Comparison of ENCODE assay signal across 9 mouse cellular contexts in the genomic region with DNA sequence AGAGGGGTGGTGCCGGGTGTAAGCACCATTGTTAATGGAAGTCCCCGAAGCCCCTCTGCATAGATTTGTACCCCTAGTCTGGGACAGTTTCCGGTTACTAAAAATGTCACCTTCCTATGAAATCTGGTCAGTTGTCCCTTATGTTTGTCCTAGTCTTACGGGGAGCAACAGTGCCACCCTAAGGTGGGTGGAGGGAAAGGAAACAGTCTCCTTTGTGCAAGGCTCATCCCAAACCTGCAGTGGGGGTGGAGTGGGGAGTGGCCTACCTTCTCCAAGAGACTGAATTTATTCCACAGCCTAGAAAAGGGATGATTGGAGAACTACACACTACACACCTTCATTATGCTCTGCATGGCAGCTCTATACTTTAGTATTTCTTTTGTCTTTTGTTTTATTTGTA. TPM values are rescaled to one million over a fixed set of nuclear protein-coding genes. Genes with fewer than 3 reads are reported as not detected.
DNase-seq lines count a peak whose midpoint lies in the region; ATAC-seq lines count a peak whose summit lies in the region.
"Had no signal": no experiment of that assay in that cellular context is flagged by ENCODE, and none has a peak within 500 bp of the region (broad histone marks: within the 10 kb centered on the region; RNA-seq: fewer than 3 reads in every experiment).

No protein-coding gene starts in this region.

- 54% methylated on average over 4 of the region's 4 CpGs for WGBS in limb, embryonic 11.5 days
- WGBS in limb, embryonic 10.5 days, result 63% methylated on average over 4 of the region's 4 CpGs
- 57% methylated on average over 4 of the region's 4 CpGs for WGBS in hindbrain, embryonic 11.5 days
- WGBS in liver, embryonic 11.5 days, result 66% methylated on average over 4 of the region's 4 CpGs

- H3K9ac ChIP-seq in limb, embryonic 11.5 days (ENCODE audit: low read length), result no peak overlapping the region
- no peak overlapping the region for H3K9ac ChIP-seq in hindbrain, embryonic 11.5 days (ENCODE audit: low read depth, low read length)
- no peak overlapping the region for H3K9ac ChIP-seq in liver, embryonic 11.5 days (ENCODE audit: low read depth, low read length)
- H3K9ac ChIP-seq: lung, embryonic 15.5 days had no signal

- no peak overlapping the region for H3K4me2 ChIP-seq in limb, embryonic 11.5 days (ENCODE audit: low read depth, severe bottlenecking)
- H3K4me2 ChIP-seq in hindbrain, embryonic 11.5 days (replicated peaks; ENCODE audit: low read depth, low read length), result no peak overlapping the region
- H3K4me2 ChIP-seq in liver, embryonic 11.5 days, result no peak overlapping the region
- H3K4me2 ChIP-seq: lung, embryonic 15.5 days had no signal

- no peak overlapping the region for H3K27ac ChIP-seq in limb, embryonic 11.5 days (replicated peaks; ENCODE audit: low read depth, low read length)
- H3K27ac ChIP-seq in limb, embryonic 10.5 days, result no peak overlapping the region
- H3K27ac ChIP-seq in hindbrain, embryonic 11.5 days (ENCODE audit: low read depth, low read length), result no peak overlapping the region
- H3K27ac ChIP-seq in liver, embryonic 11.5 days (ENCODE audit: low read depth, low read length), result no peak overlapping the region
- H3K27ac ChIP-seq: lung, embryonic 15.5 days had no signal

- ATAC-seq in limb, embryonic 11.5 days (ENCODE audit: insufficient number of reproducible peaks, low FRiP score, low TSS enrichment, low read depth), result no peak
- ATAC-seq in hindbrain, embryonic 11.5 days (ENCODE audit: low FRiP score), result no peak
- ATAC-seq in liver, embryonic 11.5 days (replicated peaks; ENCODE audit: low FRiP score), result 0 out of 2 replicates have a peak, but pooled peaks have one; percentile 53

- no peaks in the 10 kb centered on the region for H3K27me3 ChIP-seq in limb, embryonic 11.5 days (ENCODE audit: control insufficient read depth, insufficient read depth, low read length)
- H3K27me3 ChIP-seq in limb, embryonic 10.5 days (ENCODE audit: low read depth, poor library complexity, severe bottlenecking), result no peaks in the 10 kb centered on the region
- H3K27me3 ChIP-seq in hindbrain, embryonic 11.5 days (ENCODE audit: control insufficient read depth, insufficient read depth, low read length), result no peaks in the 10 kb centered on the region
- H3K27me3 ChIP-seq in liver, embryonic 11.5 days (replicated peaks; ENCODE audit: control insufficient read depth, insufficient read depth, low read length), result no peaks in the 10 kb centered on the region
- H3K27me3 ChIP-seq: lung, embryonic 15.5 days had no signal

- no peak overlapping the region for H3K4me3 ChIP-seq in limb, embryonic 11.5 days (ENCODE audit: low read depth, low read length)
- no peak overlapping the region for H3K4me3 ChIP-seq in limb, embryonic 10.5 days
- H3K4me3 ChIP-seq in hindbrain, embryonic 11.5 days (ENCODE audit: low read depth, low read length), result no peak overlapping the region
- H3K4me3 ChIP-seq in liver, embryonic 11.5 days (ENCODE audit: low read depth, low read length), result no peak overlapping the region
- H3K4me3 ChIP-seq: erythroblast, embryonic 14.5 days; lung, embryonic 15.5 days had no signal

- 0 out of 2 replicates have a peak, but pooled peaks cover 3% of the 10 kb centered on the region for H3K4me1 ChIP-seq in limb, embryonic 11.5 days (ENCODE audit: control insufficient read depth, insufficient read depth, low read length)
- H3K4me1 ChIP-seq in limb, embryonic 10.5 days, result peaks cover 8% of the 10 kb centered on the region
- H3K4me1 ChIP-seq in hindbrain, embryonic 11.5 days (replicated peaks; ENCODE audit: control insufficient read depth, insufficient read depth, low read length), result no peaks in the 10 kb centered on the region
- no peaks in the 10 kb centered on the region; the same call in none of the 2 replicates for H3K4me1 ChIP-seq in liver, embryonic 11.5 days (replicated peaks; ENCODE audit: control insufficient read depth, insufficient read depth, low read length)

- H3K36me3 ChIP-seq in limb, embryonic 11.5 days (ENCODE audit: control insufficient read depth, insufficient read depth, low read length), result 0 out of 2 replicates have a peak, but pooled peaks cover 2% of the 10 kb centered on the region
- H3K36me3 ChIP-seq in limb, embryonic 10.5 days, result no peaks in the 10 kb centered on the region
- H3K36me3 ChIP-seq in hindbrain, embryonic 11.5 days (ENCODE audit: control insufficient read depth, insufficient read depth, low read length), result no peaks in the 10 kb centered on the region
- peaks cover 7% of the 10 kb centered on the region; the same call in 1 of the 2 replicates for H3K36me3 ChIP-seq in liver, embryonic 11.5 days (ENCODE audit: control insufficient read depth, insufficient read depth, low read length)

- no peaks in the 10 kb centered on the region for H3K9me3 ChIP-seq in limb, embryonic 11.5 days (ENCODE audit: control insufficient read depth, low read length)
- H3K9me3 ChIP-seq in limb, embryonic 10.5 days (replicated peaks), result no peaks in the 10 kb centered on the region
- no peaks in the 10 kb centered on the region for H3K9me3 ChIP-seq in hindbrain, embryonic 11.5 days (ENCODE audit: control insufficient read depth, low read length)
- no peaks in the 10 kb centered on the region for H3K9me3 ChIP-seq in liver, embryonic 11.5 days (ENCODE audit: control insufficient read depth, low read length)
- H3K9me3 ChIP-seq: lung, embryonic 15.5 days had no signal

- peak; percentile 44 for DNase-seq in limb, embryonic 11.5 days (ENCODE audit: low spot score)
- DNase-seq in limb, embryonic 10.5 days (ENCODE audit: low spot score), result no peak
- DNase-seq in MN1 (ENCODE audit: low spot score), result peak; percentile 45
- DNase-seq in cerebellum, adult 18-20 months, result peak; percentile 82
- DNase-seq in hindbrain, embryonic 11.5 days (ENCODE audit: low spot score), result peak; percentile 47
- no peak for DNase-seq in liver, embryonic 11.5 days (ENCODE audit: low spot score)
- peak; percentile 28 for DNase-seq in retina, postnatal 7 days (ENCODE audit: low read depth, low spot score)

RNA-seq across cellular contexts. Expression of gene Dop1b, which starts 55.3 kb away (rescaled TPM):
- polyA plus RNA-seq in limb, embryonic 11.5 days (2014; fragmentation: Nextera tagmentation; extraction: Ambion mirVana), result 7.2 and 7.7 TPM in 2 replicates
- polyA plus RNA-seq in limb, embryonic 10.5 days (2016; fragmentation: Nextera tagmentation; extraction: Ambion mirVana), result 3.4 and 5.3 TPM in 2 replicates
- polyA plus RNA-seq in hindbrain, embryonic 11.5 days (2014; fragmentation: Nextera tagmentation; extraction: Ambion mirVana), result 15.7 and 19.6 TPM in 2 replicates
- 18.1 and 19.1 TPM in 2 replicates for polyA plus RNA-seq in liver, embryonic 11.5 days (2014; fragmentation: Nextera tagmentation; extraction: Ambion mirVana)

Comparison
In these comparisons a context has a peak if more than half of its experiments do, and no peak if none do; other contexts are left out.
1. DNase-seq: peak in limb, embryonic 11.5 days (single experiment), MN1 (single experiment), cerebellum, adult 18-20 months (2 of 2), hindbrain, embryonic 11.5 days (single experiment) and retina, postnatal 7 days (single experiment); none in limb, embryonic 10.5 days (single experiment) and liver, embryonic 11.5 days (single experiment).